Mouse (Mus musculus): ENCODE results near the gene Slc38a6. TPM values are rescaled to one million over a fixed set of nuclear protein-coding genes. Genes with fewer than 3 reads are reported as not detected.
A peak's percentile ranks its signal among the peaks of the same experiment; 100 is the strongest.

Gene Slc38a6
- total RNA-seq, 2 experiments from 2014 or later = 1.7 to 3.6 TPM

- intact Hi-C loops (cut with DNase I) = loop anchor here (10.0 kb wide), 1 partner anchor 187 kb away; no protein-coding TSS in a partner anchor
- Histone ChIP-seq H3K4me3 (no peak overlapping the region), H3K27ac (no peak overlapping the region)
- DNase-seq = no peak
- TF ChIP-seq CTCF (IDR thresholded peaks at IDR 0.05) = no peak
Measured at GRCm38 (mm10) chr12:73327381-73327780, 40.8 kb downstream of the Slc38a6 start.

- Histone ChIP-seq H3K27ac (no peak overlapping the region), H3K4me3 (no peak overlapping the region)
- DNase-seq = no peak
- intact Hi-C loops (cut with DNase I) = loop anchor here (10.0 kb wide), 1 partner anchor 186 kb away; no protein-coding TSS in a partner anchor
- TF ChIP-seq CTCF (IDR thresholded peaks at IDR 0.05) = no peak
Measured at GRCm38 (mm10) chr12:73328448-73329167, 42.0 kb downstream of the Slc38a6 start.

- Histone ChIP-seq H3K27ac (no peak overlapping the region), H3K4me3 (no peak overlapping the region)
- TF ChIP-seq CTCF (IDR thresholded peaks at IDR 0.05) = no peak
- intact Hi-C loops (cut with DNase I) = no loop called here
- no peak for DNase-seq
Measured at GRCm38 (mm10) chr12:73330236-73330635, 43.7 kb downstream of the Slc38a6 start.

- H3K27ac ChIP-seq = no peak overlapping the region
- no peak for TF ChIP-seq CTCF (IDR thresholded peaks at IDR 0.05)
- intact Hi-C loops (cut with DNase I) = no loop called here
- no peak overlapping the region for H3K4me3 ChIP-seq
- no peak for DNase-seq
Measured at GRCm38 (mm10) chr12:73332701-73333100, 46.1 kb downstream of the Slc38a6 start.

GRCm38 (mm10) chr12:73334051-73334551, 47.5 kb downstream of the Slc38a6 start:
- no peak for TF ChIP-seq CTCF (IDR thresholded peaks at IDR 0.05)
- Histone ChIP-seq H3K4me3 (no peak overlapping the region), H3K27ac (no peak overlapping the region)
- peak; percentile 43 for DNase-seq
- intact Hi-C loops (cut with DNase I) = no loop called here

GRCm38 (mm10) chr12:73337127-73337526, 50.5 kb downstream of the Slc38a6 start:
- no peak overlapping the region for H3K27ac ChIP-seq
- no peak for DNase-seq
- intact Hi-C loops (cut with DNase I) = no loop called here
- H3K4me3 ChIP-seq = no peak overlapping the region
- no peak for TF ChIP-seq CTCF (IDR thresholded peaks at IDR 0.05)

DNA sequence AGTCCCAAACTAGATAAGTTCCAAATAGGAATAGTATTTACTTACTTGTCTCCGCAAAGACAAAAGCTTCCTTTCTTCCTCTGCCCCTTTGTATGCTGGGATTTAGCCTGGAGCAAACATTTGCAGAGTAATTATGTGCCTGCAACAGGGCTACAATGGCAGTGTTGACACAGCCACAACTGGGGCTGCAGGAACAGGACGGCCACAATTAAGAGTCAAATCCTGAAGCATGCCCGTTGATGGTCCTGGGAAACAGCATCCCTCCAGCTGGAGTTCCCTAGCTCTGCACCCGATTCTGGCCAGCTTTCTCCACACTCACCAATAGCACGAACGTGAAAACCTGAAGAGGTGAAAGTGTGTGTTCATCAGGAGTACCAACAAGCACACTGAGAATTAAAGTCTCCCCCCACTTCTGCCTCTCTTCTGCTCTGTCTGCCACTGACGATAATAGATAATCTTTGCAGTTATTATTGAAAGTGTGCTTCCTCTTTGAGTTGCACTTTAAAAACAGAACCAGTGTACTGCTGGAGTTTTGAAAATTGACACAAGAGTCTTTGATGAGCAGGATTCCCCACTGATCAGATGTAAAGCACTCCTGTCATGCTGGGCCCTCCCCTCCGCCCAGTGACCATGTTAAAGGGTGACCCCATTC, 54.2 kb downstream of the Slc38a6 start:
- intact Hi-C loops (cut with DNase I) = no loop called here

GRCm38 (mm10) chr12:73341703-73342663, 55.4 kb downstream of the Slc38a6 start:
- 0 out of 2 replicates have a peak overlapping the region, but pooled peaks have one; percentile 9 for H3K4me3 ChIP-seq
- no peak for TF ChIP-seq CTCF (IDR thresholded peaks at IDR 0.05)
- H3K27ac ChIP-seq = peak overlapping the region; percentile 87
- intact Hi-C loops (cut with DNase I) = no loop called here
- DNase-seq = peak; percentile 38

More for the DNA sequence above, 54.2 kb downstream of the Slc38a6 start:
- TF ChIP-seq CTCF (IDR thresholded peaks at IDR 0.05) = no peak
- no peak for DNase-seq
- H3K27ac ChIP-seq = peak overlapping the region; percentile 87
- no peak overlapping the region for H3K4me3 ChIP-seq

GRCm38 (mm10) chr12:73344300-73344699, 57.7 kb downstream of the Slc38a6 start:
- TF ChIP-seq CTCF (IDR thresholded peaks at IDR 0.05) = no peak
- no peak for DNase-seq
- Histone ChIP-seq H3K4me3 (no peak overlapping the region), H3K27ac (peak overlapping the region; percentile 7; the same call in 1 of the 2 replicates)
- intact Hi-C loops (cut with DNase I) = no loop called here

- DNase-seq = no peak
- H3K4me3 ChIP-seq = no peak overlapping the region
- TF ChIP-seq CTCF (IDR thresholded peaks at IDR 0.05) = no peak
- H3K27ac ChIP-seq = peak overlapping the region; percentile 9
- intact Hi-C loops (cut with DNase I) = no loop called here
Measured at GRCm38 (mm10) chr12:73345157-73345556, 58.6 kb downstream of the Slc38a6 start.

- DNase-seq = no peak
- intact Hi-C loops (cut with DNase I) = no loop called here
- H3K4me3 ChIP-seq = no peak overlapping the region
- no peak overlapping the region for H3K27ac ChIP-seq
- TF ChIP-seq CTCF (IDR thresholded peaks at IDR 0.05) = no peak
Measured at GRCm38 (mm10) chr12:73347202-73347601, 60.6 kb downstream of the Slc38a6 start.

DNA sequence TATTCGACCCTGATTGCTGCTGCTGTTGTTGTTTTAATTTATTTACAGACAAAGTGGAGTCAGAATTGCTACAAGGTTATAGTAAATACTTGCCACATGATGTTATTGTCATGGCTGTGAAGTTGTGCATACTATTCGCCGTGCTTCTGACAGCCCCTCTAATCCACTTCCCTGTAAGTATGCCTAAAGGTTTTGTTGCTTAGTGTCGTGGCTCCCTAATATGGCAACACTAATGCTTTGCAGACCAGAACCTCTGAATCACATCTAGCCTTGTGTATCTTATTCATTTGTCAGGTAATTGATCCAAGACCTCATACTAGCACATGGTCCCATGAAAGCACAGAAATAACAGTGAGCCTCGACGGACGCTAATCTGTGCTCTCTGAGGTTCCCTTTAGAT, 63.9 kb downstream of the Slc38a6 start:
- no peak for DNase-seq
- Histone ChIP-seq H3K27ac (no peak overlapping the region), H3K4me3 (no peak overlapping the region)
- TF ChIP-seq CTCF (IDR thresholded peaks at IDR 0.05) = no peak
- intact Hi-C loops (cut with DNase I) = no loop called here
